Mouse (Mus musculus): ENCODE data around the gene Chek1.

Gene Chek1

GRCm38 (mm10) chr9:36727034-36727755 is at the start of gene Chek1:
Gene Chek1, minus strand, starts transcription at chr9:36727065.
- no peak for DNase-seq

GRCm38 (mm10) chr9:36769048-36769413 is 42.2 kb upstream of the Chek1 start:
- peak; percentile 8 for DNase-seq

GRCm38 (mm10) chr9:36768156-36769047 is 41.5 kb upstream of the Chek1 start:
- no peak for DNase-seq

- DNase-seq, result peak; percentile 99
Measured at GRCm38 (mm10) chr9:36767203-36768143, 40.6 kb upstream of the Chek1 start, which contains the start of gene Stt3a. Gene Stt3a, minus strand, starts transcription at chr9:36767679.

GRCm38 (mm10) chr9:36764378-36764777 is 37.5 kb upstream of the Chek1 start:
- DNase-seq, result no peak

- DNase-seq, result peak; percentile 92
Measured at GRCm38 (mm10) chr9:36726131-36727033, 483 bp downstream of the Chek1 start.

- no peak for DNase-seq
Measured at GRCm38 (mm10) chr9:36716624-36717023, 10.2 kb downstream of the Chek1 start.

- no peak for DNase-seq
Measured at GRCm38 (mm10) chr9:36707304-36707703, 19.6 kb downstream of the Chek1 start.

- DNase-seq, result no peak
Measured at GRCm38 (mm10) chr9:36705923-36706322, 20.9 kb downstream of the Chek1 start.

- no peak for DNase-seq
Measured at GRCm38 (mm10) chr9:36694276-36694675, 32.6 kb downstream of the Chek1 start.

GRCm38 (mm10) chr9:36692920-36693319 is 33.9 kb downstream of the Chek1 start, which contains the start of gene Acrv1:
Gene Acrv1, plus strand, starts transcription at chr9:36693220.
- no peak for DNase-seq

- DNase-seq, result no peak
Measured at GRCm38 (mm10) chr9:36687329-36687728, 39.5 kb downstream of the Chek1 start.

GRCm38 (mm10) chr9:36681424-36681823 is 45.4 kb downstream of the Chek1 start:
- DNase-seq, result no peak

Measured in cerebellum, adult 8-10 months (tissue).